ENCODE assay signal across 9 mouse cellular contexts in the genomic region with DNA sequence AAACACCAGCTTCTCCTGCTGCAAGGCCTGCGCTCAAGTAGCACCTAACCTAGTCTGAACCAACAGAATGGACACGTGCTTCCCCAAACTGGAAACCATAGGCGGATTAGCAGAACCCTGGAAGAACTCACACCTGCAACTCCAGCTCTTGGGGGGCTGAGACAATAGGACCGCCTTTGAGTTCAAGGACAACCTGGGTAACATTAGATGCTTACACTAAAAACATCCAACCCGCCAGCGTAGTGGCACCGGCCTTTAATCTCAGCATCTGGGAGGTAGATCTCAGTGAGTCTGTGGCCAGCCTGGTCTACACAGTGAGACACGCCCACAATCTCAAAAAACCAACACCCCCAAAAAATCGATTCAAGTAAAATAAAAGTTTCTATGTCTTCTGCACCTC. TPM values are rescaled to one million over a fixed set of nuclear protein-coding genes. Genes with fewer than 3 reads are reported as not detected.
DNase-seq lines count a peak whose midpoint lies in the region; ATAC-seq lines count a peak whose summit lies in the region.
"Had no signal": no experiment of that assay in that cellular context is flagged by ENCODE, and none has a peak within 500 bp of the region (broad histone marks: within the 10 kb centered on the region; RNA-seq: fewer than 3 reads in every experiment).

No protein-coding gene starts in this region.

- peak overlapping the region; percentile 81 for H3K9ac ChIP-seq in limb, embryonic 12.5 days (replicated peaks)
- H3K9ac ChIP-seq in stomach, embryonic 15.5 days: no peak overlapping the region

- peak overlapping the region; percentile 84 for H3K4me2 ChIP-seq in limb, embryonic 12.5 days
- peak overlapping the region; percentile 86 for H3K4me2 ChIP-seq in stomach, embryonic 15.5 days

- peak; percentile 23 for DNase-seq in CD4-positive, CD25-positive, alpha-beta regulatory T cell, adult 2 months (ENCODE audit: low read depth, low spot score)
- DNase-seq in left cerebral cortex, adult 8-10 months (ENCODE audit: low spot score in 2 of 2): no peak

- H3K36me3 ChIP-seq in megakaryocyte, embryonic 14.5 days (replicated peaks; ENCODE audit: low read length): peaks cover 38% of the 10 kb centered on the region
- H3K36me3 ChIP-seq in limb, embryonic 12.5 days: peaks cover 14% of the 10 kb centered on the region; the same call in 1 of the 2 replicates
- no peaks in the 10 kb centered on the region for H3K36me3 ChIP-seq in stomach, embryonic 15.5 days

- H3K4me3 ChIP-seq in megakaryocyte, embryonic 14.5 days (replicated peaks): peak overlapping the region; percentile 97
- H3K4me3 ChIP-seq in limb, embryonic 12.5 days (replicated peaks): peak overlapping the region; percentile 90
- H3K4me3 ChIP-seq in stomach, embryonic 15.5 days (replicated peaks): peak overlapping the region; percentile 98

- peak overlapping the region; percentile 70; the same call in 1 of the 2 replicates for H3K27ac ChIP-seq in limb, embryonic 12.5 days
- H3K27ac ChIP-seq in stomach, embryonic 15.5 days: 0 out of 2 replicates have a peak overlapping the region, but pooled peaks have one; percentile 83

- H3K4me1 ChIP-seq in megakaryocyte, embryonic 14.5 days: peaks cover 79% of the 10 kb centered on the region
- peaks cover 24% of the 10 kb centered on the region for H3K4me1 ChIP-seq in limb, embryonic 12.5 days (replicated peaks)
- peaks cover 15% of the 10 kb centered on the region for H3K4me1 ChIP-seq in stomach, embryonic 15.5 days

- 43% methylated on average over 9 of the region's 9 CpGs for WGBS in limb, embryonic 12.5 days
- 38% methylated on average over 9 of the region's 9 CpGs for WGBS in stomach, embryonic 15.5 days

- no peaks in the 10 kb centered on the region for H3K9me3 ChIP-seq in megakaryocyte, embryonic 14.5 days
- no peaks in the 10 kb centered on the region for H3K9me3 ChIP-seq in limb, embryonic 12.5 days
- no peaks in the 10 kb centered on the region for H3K9me3 ChIP-seq in stomach, embryonic 15.5 days

- ATAC-seq in CD4-positive, CD25-positive, alpha-beta regulatory T cell, adult 4 months: no peak
- no peak for ATAC-seq in megakaryocyte, adult 5-6 weeks (ENCODE audit: poor library complexity, severe bottlenecking)
- ATAC-seq in limb, embryonic 12.5 days (ENCODE audit: insufficient number of reproducible peaks, insufficient read depth, low FRiP score, low TSS enrichment, low read depth): no peak
- no peak for ATAC-seq in stomach, embryonic 15.5 days (ENCODE audit: insufficient read depth, low FRiP score, low read depth)
- ATAC-seq in megakaryocyte-erythroid progenitor cell, adult 5-6 weeks (replicated peaks; ENCODE audit: low FRiP score, low TSS enrichment, poor library complexity, severe bottlenecking): no peak

- H3K27me3 ChIP-seq in megakaryocyte, embryonic 14.5 days (replicated peaks): no peaks in the 10 kb centered on the region
- no peaks in the 10 kb centered on the region for H3K27me3 ChIP-seq in limb, embryonic 12.5 days
- H3K27me3 ChIP-seq in stomach, embryonic 15.5 days (replicated peaks): no peaks in the 10 kb centered on the region

RNA-seq across cellular contexts. Expression of a gene that starts 0.7 kb away (rescaled TPM):
- polyA plus RNA-seq in CD4-positive, CD25-positive, alpha-beta regulatory T cell, adult 4 months (2017; shearing (Covaris generic)): 10 to 100 TPM; 41.4 to 64.3 TPM
- 18.6 and 22.6 TPM in 2 replicates for polyA plus RNA-seq in megakaryocyte, embryonic 14.5 days (2012; ENCODE audit: insufficient read depth, low replicate concordance)
- total RNA-seq in megakaryocyte, adult 5-6 weeks (2015): 13.7 and 15.0 TPM in 2 replicates
- 15.6 and 19.0 TPM in 2 replicates for total RNA-seq in megakaryocyte, adult 5-6 weeks (2017)
- 63.0 and 67.6 TPM in 2 replicates for polyA plus RNA-seq in limb, embryonic 12.5 days (2016; fragmentation: Nextera tagmentation; extraction: Ambion mirVana)
- polyA plus RNA-seq in stomach, embryonic 15.5 days (2015; fragmentation: Nextera tagmentation; extraction: Ambion mirVana): 48.7 and 53.0 TPM in 2 replicates
- total RNA-seq in left cerebral cortex, adult 8-10 months (2022): 10 to 100 TPM; 48.8 to 58.9 (median 56.3) TPM
- 25.3 and 25.4 TPM in 2 replicates for total RNA-seq in megakaryocyte-erythroid progenitor cell, adult 5-6 weeks (2014; fragmentation: Nextera tagmentation)
- 9.5 and 11.6 TPM in 2 replicates for total RNA-seq in megakaryocyte-erythroid progenitor cell, adult 5-6 weeks (2017)

RNA-seq across cellular contexts. Expression of a gene that starts 24.8 kb away (rescaled TPM):
- 100 to 1,000 TPM in 1 of 2 experiments, 10 to 100 TPM in 1; 92.1 to 106 TPM for polyA plus RNA-seq in CD4-positive, CD25-positive, alpha-beta regulatory T cell, adult 4 months (2017; shearing (Covaris generic))
- 13.9 and 30.1 TPM in 2 replicates for polyA plus RNA-seq in megakaryocyte, embryonic 14.5 days (2012; ENCODE audit: insufficient read depth, low replicate concordance)
- 16.7 and 22.9 TPM in 2 replicates for total RNA-seq in megakaryocyte, adult 5-6 weeks (2015)
- total RNA-seq in megakaryocyte, adult 5-6 weeks (2017): 10.2 and 14.0 TPM in 2 replicates
- polyA plus RNA-seq in limb, embryonic 12.5 days (2016; fragmentation: Nextera tagmentation; extraction: Ambion mirVana): 168 and 171 TPM in 2 replicates
- polyA plus RNA-seq in stomach, embryonic 15.5 days (2015; fragmentation: Nextera tagmentation; extraction: Ambion mirVana): 140 and 143 TPM in 2 replicates
- total RNA-seq in left cerebral cortex, adult 8-10 months (2022): 10 to 100 TPM; 65.1 to 79.3 (median 69.9) TPM
- total RNA-seq in megakaryocyte-erythroid progenitor cell, adult 5-6 weeks (2014; fragmentation: Nextera tagmentation): 46.3 and 49.3 TPM in 2 replicates
- 13.4 and 15.0 TPM in 2 replicates for total RNA-seq in megakaryocyte-erythroid progenitor cell, adult 5-6 weeks (2017)

RNA-seq across cellular contexts. Expression of a gene that starts 34.3 kb away (rescaled TPM):
- polyA plus RNA-seq in CD4-positive, CD25-positive, alpha-beta regulatory T cell, adult 4 months (2017; shearing (Covaris generic)): not detected
- not detected in 2 replicates for polyA plus RNA-seq in megakaryocyte, embryonic 14.5 days (2012; ENCODE audit: insufficient read depth, low replicate concordance)
- not detected in 2 replicates for total RNA-seq in megakaryocyte, adult 5-6 weeks (2015)
- total RNA-seq in megakaryocyte, adult 5-6 weeks (2017): not detected in 2 replicates
- 0.08 TPM in 1 of 2 replicates, not detected in the other for polyA plus RNA-seq in limb, embryonic 12.5 days (2016; fragmentation: Nextera tagmentation; extraction: Ambion mirVana)
- polyA plus RNA-seq in stomach, embryonic 15.5 days (2015; fragmentation: Nextera tagmentation; extraction: Ambion mirVana): not detected in 2 replicates
- not detected for total RNA-seq in left cerebral cortex, adult 8-10 months (2022)
- total RNA-seq in megakaryocyte-erythroid progenitor cell, adult 5-6 weeks (2014; fragmentation: Nextera tagmentation): not detected in 2 replicates
- not detected in 2 replicates for total RNA-seq in megakaryocyte-erythroid progenitor cell, adult 5-6 weeks (2017)
- total RNA-seq: granulocyte monocyte progenitor cell, adult 5-6 weeks had no signal

RNA-seq across cellular contexts. Expression of a gene that starts 43.7 kb away (rescaled TPM):
- polyA plus RNA-seq in CD4-positive, CD25-positive, alpha-beta regulatory T cell, adult 4 months (2017; shearing (Covaris generic)): not detected
- not detected in 2 replicates for polyA plus RNA-seq in megakaryocyte, embryonic 14.5 days (2012; ENCODE audit: insufficient read depth, low replicate concordance)
- total RNA-seq in megakaryocyte, adult 5-6 weeks (2015): not detected in 2 replicates
- total RNA-seq in megakaryocyte, adult 5-6 weeks (2017): not detected in 2 replicates
- 1.6 and 4.3 TPM in 2 replicates for polyA plus RNA-seq in limb, embryonic 12.5 days (2016; fragmentation: Nextera tagmentation; extraction: Ambion mirVana)
- 59.7 and 65.9 TPM in 2 replicates for polyA plus RNA-seq in stomach, embryonic 15.5 days (2015; fragmentation: Nextera tagmentation; extraction: Ambion mirVana)
- not detected for total RNA-seq in left cerebral cortex, adult 8-10 months (2022)
- not detected in 2 replicates for total RNA-seq in megakaryocyte-erythroid progenitor cell, adult 5-6 weeks (2014; fragmentation: Nextera tagmentation)
- total RNA-seq in megakaryocyte-erythroid progenitor cell, adult 5-6 weeks (2017): not detected in 2 replicates
- total RNA-seq: granulocyte monocyte progenitor cell, adult 5-6 weeks had no signal

RNA-seq across cellular contexts. Expression of a gene that starts 50.0 kb away (rescaled TPM):
- 10 to 100 TPM; 19.8 to 35.0 TPM for polyA plus RNA-seq in CD4-positive, CD25-positive, alpha-beta regulatory T cell, adult 4 months (2017; shearing (Covaris generic))
- polyA plus RNA-seq in megakaryocyte, embryonic 14.5 days (2012; ENCODE audit: insufficient read depth, low replicate concordance): 34.2 and 52.7 TPM in 2 replicates
- 75.8 and 80.5 TPM in 2 replicates for total RNA-seq in megakaryocyte, adult 5-6 weeks (2015)
- total RNA-seq in megakaryocyte, adult 5-6 weeks (2017): 28.1 and 38.9 TPM in 2 replicates
- polyA plus RNA-seq in limb, embryonic 12.5 days (2016; fragmentation: Nextera tagmentation; extraction: Ambion mirVana): 71.5 and 74.3 TPM in 2 replicates
- polyA plus RNA-seq in stomach, embryonic 15.5 days (2015; fragmentation: Nextera tagmentation; extraction: Ambion mirVana): 54.9 and 57.0 TPM in 2 replicates
- total RNA-seq in left cerebral cortex, adult 8-10 months (2022): 100 to 1,000 TPM; 160 to 204 (median 189) TPM
- 3.4 and 24.4 TPM in 2 replicates for total RNA-seq in megakaryocyte-erythroid progenitor cell, adult 5-6 weeks (2014; fragmentation: Nextera tagmentation)
- total RNA-seq in megakaryocyte-erythroid progenitor cell, adult 5-6 weeks (2017): 1.6 and 2.2 TPM in 2 replicates
